8 mouse cellular contexts compared by ENCODE assay signal in genomic region chr5:24303199-24303598, GRCm38 (mm10). TPM values are rescaled to one million over a fixed set of nuclear protein-coding genes. Genes with fewer than 3 reads are reported as not detected.
A peak's percentile ranks its signal among the peaks of the same experiment; 100 is the strongest.
DNase-seq lines count a peak whose midpoint lies in the region; ATAC-seq lines count a peak whose summit lies in the region.

No protein-coding gene starts in this region.

- peak; percentile 54 to 84 for DNase-seq in adrenal gland, adult (ENCODE audit: inconsistent age in 2 of 2, low spot score in 1 of 2)
- DNase-seq in adrenal gland, adult 18-20 months (ENCODE audit: low spot score in 2 of 2) = no peak
- DNase-seq in retina, postnatal 1 day = peak; percentile 43
- DNase-seq in retina, embryonic 14.5 days (ENCODE audit: low spot score) = no peak
- DNase-seq in thymus, postnatal 0 days (ENCODE audit: low spot score) = peak; percentile 55
- DNase-seq in ovary, postnatal 14 days (ENCODE audit: low spot score) = no peak
- DNase-seq in left cerebral cortex, adult 8-10 months (ENCODE audit: low spot score in 2 of 2) = no peak

- ATAC-seq in inflammation-experienced regulatory T-cells, adult 6 months = peak; percentile 95

RNA-seq across cellular contexts. Expression of gene Kcnh2, which starts 48.2 kb away (rescaled TPM):
- total RNA-seq in adrenal gland, adult 18-20 months (2021) = 10 to 100 TPM; 13.1 to 15.5 TPM
- under 1 TPM in 2 of 3 experiments, not detected in 1; 0.38 to 0.47 TPM for polyA plus RNA-seq in inflammation-experienced regulatory T-cells, adult 6 months (2017; shearing (Covaris generic))
- polyA plus RNA-seq in thymus, postnatal 0 days (2015; fragmentation: Nextera tagmentation; extraction: Ambion mirVana) = 5.3 and 7.2 TPM in 2 replicates
- 10 to 100 TPM; 33.4 to 38.9 (median 37.6) TPM for total RNA-seq in left cerebral cortex, adult 8-10 months (2022)

Comparison
In these comparisons a context has a peak if more than half of its experiments do, and no peak if none do; other contexts are left out.
1. DNase-seq: peak in adrenal gland, adult (2 of 2), retina, postnatal 1 day (single experiment) and thymus, postnatal 0 days (single experiment); none in adrenal gland, adult 18-20 months (0 of 2), retina, embryonic 14.5 days (single experiment), ovary, postnatal 14 days (single experiment) and left cerebral cortex, adult 8-10 months (0 of 2).